Mouse (Mus musculus) T-helper 1 cell (primary cell): Measurements from ENCODE around the gene Cask.

Experiments used
- in situ Hi-C: fragments of 300-600 bp; cut with MboI, MseI; formaldehyde crosslinking; loops from one replicate; pipeline ENCODE4 v1.15.1; 2025; ENCODE audit warnings: high pct_unique_total_duplicates

The Cask gene

DNA sequence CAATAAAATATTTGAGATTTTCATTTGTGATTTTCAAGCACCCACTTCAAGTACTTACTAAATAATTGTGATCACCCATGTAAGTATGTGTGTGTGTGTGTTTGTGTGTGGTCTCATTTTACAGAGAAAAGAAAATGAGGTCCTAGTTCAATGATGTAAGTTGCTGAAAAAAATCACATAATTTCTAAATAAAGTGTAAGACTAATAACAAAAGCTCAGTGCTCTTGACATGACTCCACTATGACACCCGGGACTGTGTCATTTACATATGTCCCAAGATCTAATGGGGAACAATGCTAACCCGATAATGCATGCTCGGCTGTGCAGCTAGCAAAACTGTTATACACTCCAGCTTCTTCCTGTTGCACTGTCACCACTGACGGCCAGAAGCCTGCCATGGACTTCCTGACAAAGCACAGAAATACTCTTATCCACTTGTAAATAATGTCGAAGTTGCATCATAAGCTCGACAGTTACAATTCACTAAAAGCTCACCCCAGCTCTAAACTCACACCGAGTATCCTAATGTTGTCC lies 130.8 kb downstream of the Cask start:
- in situ Hi-C loops, result loop anchor here (25.0 kb wide), 1 partner anchor 892 kb away; no protein-coding TSS in a partner anchor

DNA sequence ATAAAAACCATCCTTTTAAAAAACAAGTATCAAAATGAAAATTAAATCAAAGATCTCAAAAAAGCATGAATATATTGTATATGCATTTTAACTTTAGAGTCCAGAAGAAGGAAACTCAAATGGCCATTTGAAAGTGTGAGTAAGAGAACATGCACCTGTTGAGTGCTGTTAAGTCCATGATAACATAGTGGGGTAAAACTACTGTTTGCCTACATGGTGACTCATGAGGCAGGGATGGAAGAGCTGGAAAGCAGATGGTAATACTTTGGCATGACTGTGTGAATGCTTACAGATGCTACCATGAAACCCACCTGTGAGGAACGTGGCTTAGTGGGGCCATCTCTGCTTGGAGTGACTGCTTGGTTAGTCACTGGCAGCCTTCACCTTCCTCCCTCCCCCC lies 132.9 kb downstream of the Cask start:
- in situ Hi-C loops, result loop anchor here (25.0 kb wide), 1 partner anchor 894 kb away; no protein-coding TSS in a partner anchor

GRCm38 (mm10) chrX:13716796-13717569 lies 134.2 kb downstream of the Cask start:
- in situ Hi-C loops, result loop anchor here (25.0 kb wide), 1 partner anchor 895 kb away; no protein-coding TSS in a partner anchor

DNA sequence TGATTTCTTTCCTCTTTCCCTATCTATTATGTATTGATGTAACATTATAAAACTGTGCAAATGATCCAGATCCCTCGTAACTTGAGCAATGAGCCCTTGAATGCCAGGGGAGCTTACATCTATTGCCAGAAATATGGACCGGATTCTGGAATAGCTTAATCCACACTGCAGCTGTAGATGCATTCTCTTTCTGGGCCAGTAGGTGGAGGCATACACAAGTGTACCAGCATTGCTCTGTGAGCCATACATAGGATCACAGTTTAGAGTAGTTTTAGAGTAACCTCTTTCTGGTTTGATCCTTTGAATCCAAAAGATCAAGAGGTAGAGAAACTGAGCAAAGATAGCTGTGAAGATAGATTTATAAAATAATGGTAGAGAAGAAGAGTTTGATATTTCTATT lies 141.0 kb downstream of the Cask start:
- in situ Hi-C loops, result loop anchor here (25.0 kb wide), 1 partner anchor 902 kb away; no protein-coding TSS in a partner anchor

DNA sequence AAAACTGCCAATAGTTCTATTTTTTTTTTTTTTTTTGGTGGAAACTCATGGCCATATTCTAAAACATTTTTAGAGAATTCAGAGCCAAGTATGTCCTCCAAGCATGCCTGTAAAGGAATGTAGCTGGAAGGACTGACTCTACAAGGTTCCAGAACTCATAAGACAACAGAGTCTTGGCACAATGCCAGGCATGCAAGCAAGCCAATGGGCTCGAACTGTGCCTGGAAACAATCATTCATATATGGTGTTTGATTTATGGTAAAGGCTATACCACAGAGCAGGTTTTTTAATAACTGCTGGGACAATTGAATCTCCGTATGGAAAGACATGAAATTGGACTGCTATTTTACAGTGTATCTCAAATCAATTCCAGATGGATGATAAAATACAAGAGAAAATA lies 146.1 kb downstream of the Cask start:
- in situ Hi-C loops, result loop anchor here (25.0 kb wide), 1 partner anchor 907 kb away; no protein-coding TSS in a partner anchor

DNA sequence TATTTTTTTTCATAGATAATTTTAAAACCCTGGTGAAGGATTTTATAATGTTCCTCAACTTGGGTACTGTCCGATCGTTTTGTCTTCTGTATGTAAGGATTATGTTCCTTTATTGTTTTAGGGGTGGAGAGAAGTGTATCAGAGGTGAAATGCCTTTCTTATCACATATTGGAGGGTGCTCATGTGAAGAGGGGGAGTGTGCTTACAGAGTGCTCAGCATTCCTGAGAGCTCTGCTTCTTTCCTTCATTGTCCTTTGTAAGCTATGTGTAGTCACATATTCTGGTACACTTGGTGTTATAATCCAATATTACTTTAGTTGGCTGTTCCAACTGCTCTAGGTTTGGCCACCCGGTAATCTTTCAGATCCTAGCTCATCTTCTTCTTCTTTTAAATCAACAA lies 150.5 kb downstream of the Cask start:
- in situ Hi-C loops, result loop anchor here (25.0 kb wide), 1 partner anchor 912 kb away; no protein-coding TSS in a partner anchor

GRCm38 (mm10) chrX:13691865-13692264 lies 159.3 kb downstream of the Cask start:
- in situ Hi-C loops, result no loop called here

GRCm38 (mm10) chrX:13688356-13688755 lies 162.8 kb downstream of the Cask start:
- in situ Hi-C loops, result no loop called here

DNA sequence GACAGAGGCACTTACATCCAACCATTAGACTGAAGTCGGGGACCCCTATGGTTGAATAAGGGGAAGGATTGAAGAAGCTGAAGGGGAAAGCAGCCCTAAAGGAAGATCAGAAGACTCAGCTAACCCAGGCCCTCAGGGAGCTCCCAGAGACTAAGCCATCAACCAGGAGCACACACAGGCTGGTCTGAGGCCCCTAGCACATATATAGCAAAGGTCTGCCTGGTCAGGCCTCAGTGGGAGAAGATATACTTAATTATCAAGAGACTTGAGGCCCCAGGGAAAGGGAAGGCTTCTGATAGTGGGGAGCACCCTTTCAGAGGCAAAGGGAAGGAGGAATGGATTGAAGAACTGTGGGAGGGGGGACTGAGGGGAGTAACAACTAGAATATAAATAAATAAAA lies 164.6 kb downstream of the Cask start:
- in situ Hi-C loops, result no loop called here

DNA sequence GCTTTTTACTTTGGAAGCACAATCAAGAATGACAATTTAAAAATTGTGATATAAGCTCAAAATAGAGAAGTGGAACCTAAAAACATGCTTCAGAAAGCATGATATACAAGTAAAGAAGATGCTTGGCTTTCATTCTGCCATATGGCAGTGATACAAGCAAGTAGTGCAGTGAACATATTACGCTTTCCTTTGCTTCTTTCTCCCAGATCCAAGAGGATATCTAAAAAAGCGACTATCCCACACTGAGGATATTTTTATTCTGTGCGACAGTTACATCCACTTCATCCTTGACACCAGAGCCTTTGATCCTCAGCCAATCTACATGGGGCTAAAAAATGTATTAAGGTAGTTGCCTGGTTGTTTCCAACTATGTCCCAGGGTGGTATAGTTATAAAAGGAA lies 169.4 kb downstream of the Cask start:
- in situ Hi-C loops, result no loop called here

- in situ Hi-C loops, result loop anchor here (25.0 kb wide), 1 partner anchor 786 kb away; no protein-coding TSS in a partner anchor
Observed at GRCm38 (mm10) chrX:13673001-13673400, 178.2 kb downstream of the Cask start.

- in situ Hi-C loops, result loop anchor here (25.0 kb wide), 1 partner anchor 783 kb away; no protein-coding TSS in a partner anchor
Observed at GRCm38 (mm10) chrX:13670342-13670741, 180.8 kb downstream of the Cask start.

- in situ Hi-C loops, result loop anchor here (25.0 kb wide), 1 partner anchor 782 kb away; no protein-coding TSS in a partner anchor
Observed at GRCm38 (mm10) chrX:13668867-13669266, 182.3 kb downstream of the Cask start.

DNA sequence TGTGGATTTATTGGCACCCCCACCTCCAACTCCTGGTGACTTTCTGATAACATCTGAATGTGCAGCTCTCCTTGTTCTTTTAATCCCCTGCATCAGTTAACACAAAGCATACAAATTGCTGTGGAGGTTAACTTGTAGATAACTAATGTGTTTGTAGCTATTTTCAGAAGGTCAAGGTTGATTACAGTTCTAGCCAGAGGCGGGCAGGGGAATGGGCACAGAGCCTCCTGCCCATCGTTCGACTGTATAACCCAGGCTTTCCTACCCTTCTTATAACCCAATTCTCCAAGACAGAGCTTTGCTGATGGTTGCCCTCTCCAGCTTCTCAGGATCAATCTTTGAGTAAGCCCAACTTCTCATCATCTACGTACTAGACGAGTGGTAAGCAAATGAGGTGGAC lies 190.1 kb downstream of the Cask start, which contains the start of gene Gpr82:
Gene Gpr82 (plus strand): TSS at position 301 of the 400 bp plus-strand sequence.
- in situ Hi-C loops, result loop anchor here (25.0 kb wide), 1 partner anchor 774 kb away; no protein-coding TSS in a partner anchor

DNA sequence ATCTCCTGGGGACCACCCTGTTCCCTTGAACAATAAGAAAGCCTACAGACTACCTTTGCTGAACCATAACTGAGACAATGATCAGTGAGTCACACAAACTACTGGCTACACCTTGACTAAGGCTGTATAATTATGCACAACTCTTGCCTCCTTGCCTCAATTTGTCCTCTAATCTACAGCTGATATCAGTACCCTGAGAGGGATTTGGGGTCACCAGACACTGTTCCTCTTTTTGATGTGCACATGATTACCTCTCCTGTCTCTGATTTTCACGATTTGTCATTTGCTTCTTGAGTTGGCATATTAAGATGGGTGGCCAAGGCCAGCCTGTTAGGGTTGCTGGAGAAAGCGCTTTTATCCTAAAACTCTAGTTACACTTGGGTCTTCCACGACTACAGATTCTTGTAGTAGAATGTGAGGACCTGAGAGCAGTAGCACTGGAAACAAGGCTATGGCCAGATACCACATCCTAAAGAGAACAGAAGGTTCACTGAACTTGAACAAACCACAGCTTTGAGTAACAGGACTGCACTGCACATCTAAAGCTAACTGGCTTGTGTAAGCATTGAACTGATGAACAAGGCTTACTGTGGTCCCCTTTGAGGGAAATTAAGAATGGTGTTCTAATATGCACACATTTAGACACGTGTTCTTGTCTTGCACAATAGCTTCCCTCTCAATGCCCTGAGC lies 191.8 kb downstream of the Cask start:
- in situ Hi-C loops, result loop anchor here (5.0 to 25.0 kb wide), 3 partner anchors 195 to 772 kb away; partner anchors contain the start of gene Nyx

DNA sequence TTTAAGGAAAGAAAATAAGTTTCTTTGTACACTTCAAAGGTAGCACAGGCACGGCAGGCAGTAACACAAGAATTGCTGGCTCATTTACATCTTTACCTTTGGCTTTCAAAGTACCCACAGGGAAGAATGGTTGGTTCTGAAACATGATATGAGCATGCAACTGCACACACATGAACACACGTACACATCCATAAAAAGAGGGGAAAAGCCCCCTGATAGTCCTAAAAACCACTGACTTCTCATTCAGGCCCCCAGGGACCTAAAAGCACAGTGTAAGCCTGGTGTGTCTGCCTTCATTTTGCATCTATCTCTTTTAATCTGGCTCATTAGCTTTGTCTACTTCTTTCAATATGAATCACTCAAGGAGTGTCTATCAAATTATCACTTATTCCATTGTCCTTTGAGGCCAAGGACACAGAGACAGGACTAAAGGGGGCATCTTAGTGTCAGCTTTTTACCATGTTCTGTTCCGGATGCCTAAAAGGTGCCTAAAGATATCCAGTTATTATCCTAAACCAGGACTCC lies 192.5 kb downstream of the Cask start:
- in situ Hi-C loops, result loop anchor here (5.0 to 25.0 kb wide), 3 partner anchors 194 to 771 kb away; partner anchors contain the start of gene Nyx

- in situ Hi-C loops, result loop anchor here (5.0 to 25.0 kb wide), 3 partner anchors 192 to 769 kb away; partner anchors contain the start of gene Nyx
Observed at GRCm38 (mm10) chrX:13656721-13657120, 194.4 kb downstream of the Cask start.

GRCm38 (mm10) chrX:13655906-13656305 lies 195.3 kb downstream of the Cask start:
- in situ Hi-C loops, result loop anchor here (5.0 to 25.0 kb wide), 3 partner anchors 191 to 769 kb away; partner anchors contain the start of gene Nyx

- in situ Hi-C loops, result loop anchor here (5.0 to 25.0 kb wide), 3 partner anchors 190 to 768 kb away; partner anchors contain the start of gene Nyx
Observed at GRCm38 (mm10) chrX:13655005-13655421, 196.2 kb downstream of the Cask start.

DNA sequence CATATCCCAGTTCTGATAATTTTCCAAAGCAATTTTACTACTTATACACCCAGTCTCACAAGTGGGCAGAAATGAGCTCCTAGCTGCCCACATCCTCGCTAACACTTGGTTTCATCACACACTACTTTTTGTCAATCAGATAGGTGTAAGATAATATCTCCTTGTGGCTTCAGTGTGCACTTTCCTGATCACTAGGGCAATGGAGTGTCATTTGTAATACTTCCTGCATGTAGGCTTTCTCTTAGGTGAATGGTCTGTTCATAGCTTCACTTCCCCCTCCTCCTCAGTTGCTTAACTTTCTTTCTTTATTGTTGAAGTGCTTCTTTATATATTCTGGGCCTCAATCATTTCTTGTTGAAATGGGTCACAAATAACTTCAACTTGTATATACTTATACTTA lies 198.9 kb downstream of the Cask start:
- in situ Hi-C loops, result loop anchor here (10.0 to 25.0 kb wide), 2 partner anchors 187 to 765 kb away; partner anchors contain the start of gene Nyx

DNA sequence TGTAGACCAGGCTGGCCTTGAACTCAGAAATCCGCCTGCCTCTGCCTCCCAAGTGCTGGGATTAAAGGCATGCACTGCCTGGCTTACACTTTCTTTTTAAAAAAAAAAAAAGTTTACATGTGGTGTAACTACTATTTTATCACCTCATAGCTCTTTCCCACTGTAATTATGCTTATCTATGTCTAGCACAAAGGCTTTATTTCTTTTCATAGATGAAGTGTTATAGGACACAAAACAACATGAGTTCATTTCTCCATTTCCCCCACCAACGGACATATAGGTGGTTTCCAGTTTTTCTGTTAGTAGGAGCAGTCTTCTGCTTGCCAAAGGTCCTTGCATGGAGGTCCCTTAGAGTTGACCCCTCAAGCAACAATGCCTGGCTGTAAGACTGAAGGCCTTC lies 199.3 kb downstream of the Cask start:
- in situ Hi-C loops, result loop anchor here (10.0 to 25.0 kb wide), 2 partner anchors 187 to 765 kb away; partner anchors contain the start of gene Nyx
